Mouse (Mus musculus): ENCODE data around the gene Gm9747. TPM values are rescaled to one million over a fixed set of nuclear protein-coding genes. Genes with fewer than 3 reads are reported as not detected.

The Gm9747 gene
- polyA plus RNA-seq, 1 experiment = not detected

GRCm38 (mm10) chr1:82207511-82207910 is 25.4 kb upstream of the Gm9747 start:
- no peak for DNase-seq
- H3K4me1 ChIP-seq (ENCODE audit: control insufficient read depth, insufficient read depth, low read length) = no peaks in the 10 kb centered on the region
- no peaks in the 10 kb centered on the region for H3K27me3 ChIP-seq (replicated peaks; ENCODE audit: control insufficient read depth, insufficient read depth, low read length)
- H3K27ac ChIP-seq (ENCODE audit: insufficient read depth, low read depth, low read length) = no peak overlapping the region
- TF ChIP-seq POLR2A (IDR thresholded peaks at IDR 0.05; ENCODE audit: low read depth, low read length) (no peak), CTCF (conservative IDR thresholded peaks at IDR 0.05; ENCODE audit: insufficient read depth, insufficient read length, low read depth, low read length) (no peak)
- H3K4me3 ChIP-seq (ENCODE audit: insufficient read depth, low read depth, low read length) = no peak overlapping the region
- WGBS = 78% methylated on average over 5 of the region's 5 CpGs
- H3K36me3 ChIP-seq (ENCODE audit: control insufficient read depth, insufficient read depth, low read length) = no peaks in the 10 kb centered on the region

GRCm38 (mm10) chr1:82220673-82221396 is 12.1 kb upstream of the Gm9747 start:
- no peak overlapping the region for H3K4me3 ChIP-seq (ENCODE audit: insufficient read depth, low read depth, low read length)
- no peak for DNase-seq
- H3K27ac ChIP-seq (ENCODE audit: insufficient read depth, low read depth, low read length) = no peak overlapping the region
- H3K27me3 ChIP-seq (replicated peaks; ENCODE audit: control insufficient read depth, insufficient read depth, low read length) = no peaks in the 10 kb centered on the region
- 73% methylated on average over 12 of the region's 12 CpGs for WGBS
- TF ChIP-seq CTCF (conservative IDR thresholded peaks at IDR 0.05; ENCODE audit: insufficient read depth, insufficient read length, low read depth, low read length) (no peak), POLR2A (IDR thresholded peaks at IDR 0.05; ENCODE audit: low read depth, low read length) (no peak)
- no peaks in the 10 kb centered on the region for H3K4me1 ChIP-seq (ENCODE audit: control insufficient read depth, insufficient read depth, low read length)
- no peaks in the 10 kb centered on the region for H3K36me3 ChIP-seq (ENCODE audit: control insufficient read depth, insufficient read depth, low read length)

GRCm38 (mm10) chr1:82221462-82221861 is 11.4 kb upstream of the Gm9747 start:
- no peak for DNase-seq
- no peak overlapping the region for H3K4me3 ChIP-seq (ENCODE audit: insufficient read depth, low read depth, low read length)
- H3K27ac ChIP-seq (ENCODE audit: insufficient read depth, low read depth, low read length) = no peak overlapping the region
- H3K27me3 ChIP-seq (replicated peaks; ENCODE audit: control insufficient read depth, insufficient read depth, low read length) = no peaks in the 10 kb centered on the region
- WGBS = 58% methylated on average over 1 of the region's 1 CpGs
- no peaks in the 10 kb centered on the region for H3K36me3 ChIP-seq (ENCODE audit: control insufficient read depth, insufficient read depth, low read length)
- TF ChIP-seq CTCF (conservative IDR thresholded peaks at IDR 0.05; ENCODE audit: insufficient read depth, insufficient read length, low read depth, low read length) (no peak), POLR2A (IDR thresholded peaks at IDR 0.05; ENCODE audit: low read depth, low read length) (no peak)
- H3K4me1 ChIP-seq (ENCODE audit: control insufficient read depth, insufficient read depth, low read length) = no peaks in the 10 kb centered on the region

GRCm38 (mm10) chr1:82223042-82223795 is 9.7 kb upstream of the Gm9747 start:
- no peaks in the 10 kb centered on the region for H3K4me1 ChIP-seq (ENCODE audit: control insufficient read depth, insufficient read depth, low read length)
- H3K27me3 ChIP-seq (replicated peaks; ENCODE audit: control insufficient read depth, insufficient read depth, low read length) = no peaks in the 10 kb centered on the region
- no peak overlapping the region for H3K27ac ChIP-seq (ENCODE audit: insufficient read depth, low read depth, low read length)
- no peak for DNase-seq
- no peaks in the 10 kb centered on the region for H3K36me3 ChIP-seq (ENCODE audit: control insufficient read depth, insufficient read depth, low read length)
- H3K4me3 ChIP-seq (ENCODE audit: insufficient read depth, low read depth, low read length) = no peak overlapping the region
- WGBS = 90% methylated on average over 5 of the region's 5 CpGs
- TF ChIP-seq CTCF (conservative IDR thresholded peaks at IDR 0.05; ENCODE audit: insufficient read depth, insufficient read length, low read depth, low read length) (no peak), POLR2A (IDR thresholded peaks at IDR 0.05; ENCODE audit: low read depth, low read length) (no peak)

- no peaks in the 10 kb centered on the region for H3K27me3 ChIP-seq (replicated peaks; ENCODE audit: control insufficient read depth, insufficient read depth, low read length)
- H3K4me1 ChIP-seq (ENCODE audit: control insufficient read depth, insufficient read depth, low read length) = no peaks in the 10 kb centered on the region
- TF ChIP-seq POLR2A (IDR thresholded peaks at IDR 0.05; ENCODE audit: low read depth, low read length) (no peak), CTCF (conservative IDR thresholded peaks at IDR 0.05; ENCODE audit: insufficient read depth, insufficient read length, low read depth, low read length) (no peak)
- no peaks in the 10 kb centered on the region for H3K36me3 ChIP-seq (ENCODE audit: control insufficient read depth, insufficient read depth, low read length)
- no peak overlapping the region for H3K27ac ChIP-seq (ENCODE audit: insufficient read depth, low read depth, low read length)
- no peak for DNase-seq
- no peak overlapping the region for H3K4me3 ChIP-seq (ENCODE audit: insufficient read depth, low read depth, low read length)
Observed at GRCm38 (mm10) chr1:82228841-82229240, 4.1 kb upstream of the Gm9747 start.

- 0 out of 2 replicates have a peak, but pooled peaks cover 3% of the 10 kb centered on the region for H3K4me1 ChIP-seq (ENCODE audit: control insufficient read depth, insufficient read depth, low read length)
- H3K4me3 ChIP-seq (ENCODE audit: insufficient read depth, low read depth, low read length) = no peak overlapping the region
- no peaks in the 10 kb centered on the region for H3K27me3 ChIP-seq (replicated peaks; ENCODE audit: control insufficient read depth, insufficient read depth, low read length)
- H3K36me3 ChIP-seq (ENCODE audit: control insufficient read depth, insufficient read depth, low read length) = no peaks in the 10 kb centered on the region
- DNase-seq = no peak
- TF ChIP-seq POLR2A (IDR thresholded peaks at IDR 0.05; ENCODE audit: low read depth, low read length) = no peak
- no peak for TF ChIP-seq CTCF (conservative IDR thresholded peaks at IDR 0.05; ENCODE audit: insufficient read depth, insufficient read length, low read depth, low read length)
- WGBS = 92% methylated on average over 3 of the region's 3 CpGs
- no peak overlapping the region for H3K27ac ChIP-seq (ENCODE audit: insufficient read depth, low read depth, low read length)
Observed at GRCm38 (mm10) chr1:82234616-82235015, 1.7 kb downstream of the Gm9747 start.

GRCm38 (mm10) chr1:82235455-82236104 is 2.7 kb downstream of the Gm9747 start:
- 74% methylated on average over 3 of the region's 3 CpGs for WGBS
- H3K27ac ChIP-seq (ENCODE audit: insufficient read depth, low read depth, low read length) = no peak overlapping the region
- no peaks in the 10 kb centered on the region for H3K27me3 ChIP-seq (replicated peaks; ENCODE audit: control insufficient read depth, insufficient read depth, low read length)
- no peak for DNase-seq
- peaks cover 7% of the 10 kb centered on the region; the same call in 1 of the 2 replicates for H3K4me1 ChIP-seq (ENCODE audit: control insufficient read depth, insufficient read depth, low read length)
- TF ChIP-seq POLR2A (IDR thresholded peaks at IDR 0.05; ENCODE audit: low read depth, low read length) (no peak), CTCF (conservative IDR thresholded peaks at IDR 0.05; ENCODE audit: insufficient read depth, insufficient read length, low read depth, low read length) (no peak)
- no peak overlapping the region for H3K4me3 ChIP-seq (ENCODE audit: insufficient read depth, low read depth, low read length)
- no peaks in the 10 kb centered on the region for H3K36me3 ChIP-seq (ENCODE audit: control insufficient read depth, insufficient read depth, low read length)

Data from kidney, adult 2 months (tissue).